Mouse (Mus musculus): ENCODE data around the gene Dmwd. TPM values are rescaled to one million over a fixed set of nuclear protein-coding genes. Genes with fewer than 3 reads are reported as not detected.

Gene Dmwd
- polyA plus RNA-seq, 2 experiments: 21.8 to 126 TPM

- Histone ChIP-seq H3K4me3 (replicated peaks; ENCODE audit: low read length) (no peak overlapping the region), H3K27ac (replicated peaks; ENCODE audit: low read depth, low read length) (no peak overlapping the region), H3K27me3 (ENCODE audit: control insufficient read depth, insufficient read depth, low read length) (no peaks in the 10 kb centered on the region), H3K4me1 (ENCODE audit: control insufficient read depth, insufficient read depth, low read length) (peaks cover 9% of the 10 kb centered on the region; the same call in 1 of the 2 replicates), H3K4me2 (replicated peaks; ENCODE audit: low read depth, low read length, severe bottlenecking) (no peak overlapping the region), H3K9ac (ENCODE audit: low read depth, low read length, severe bottlenecking) (no peak overlapping the region), H3K9me3 (ENCODE audit: control insufficient read depth, low read length) (no peaks in the 10 kb centered on the region), H3K36me3 (ENCODE audit: control insufficient read depth, insufficient read depth, low read length) (0 out of 2 replicates have a peak, but pooled peaks cover 6% of the 10 kb centered on the region)
- DNase-seq (ENCODE audit: low spot score) (no peak), ATAC-seq (ENCODE audit: low FRiP score, low read depth) (no peak)
- no peak for TF ChIP-seq POLR2A (IDR thresholded peaks at IDR 0.05; ENCODE audit: borderline replicate concordance, extremely low read depth, insufficient read depth, insufficient read length)
- 88% methylated on average over 5 of the region's 5 CpGs for WGBS
Measured at GRCm38 (mm10) chr7:19127744-19128143, 51.7 kb downstream of the Dmwd start.

- no peak for ATAC-seq (ENCODE audit: low FRiP score, low read depth)
- no peak for DNase-seq (ENCODE audit: low spot score)
- Histone ChIP-seq H3K9ac (ENCODE audit: low read depth, low read length, severe bottlenecking) (no peak overlapping the region), H3K9me3 (ENCODE audit: control insufficient read depth, low read length) (no peaks in the 10 kb centered on the region), H3K27me3 (ENCODE audit: control insufficient read depth, insufficient read depth, low read length) (no peaks in the 10 kb centered on the region), H3K4me3 (replicated peaks; ENCODE audit: low read length) (no peak overlapping the region), H3K27ac (replicated peaks; ENCODE audit: low read depth, low read length) (no peak overlapping the region), H3K4me2 (replicated peaks; ENCODE audit: low read depth, low read length, severe bottlenecking) (no peak overlapping the region), H3K4me1 (ENCODE audit: control insufficient read depth, insufficient read depth, low read length) (peaks cover 9% of the 10 kb centered on the region; the same call in 1 of the 2 replicates), H3K36me3 (ENCODE audit: control insufficient read depth, insufficient read depth, low read length) (0 out of 2 replicates have a peak, but pooled peaks cover 6% of the 10 kb centered on the region)
- WGBS: 98% methylated on average over 5 of the region's 5 CpGs
- TF ChIP-seq POLR2A (IDR thresholded peaks at IDR 0.05; ENCODE audit: borderline replicate concordance, extremely low read depth, insufficient read depth, insufficient read length): no peak
Measured at GRCm38 (mm10) chr7:19129396-19129795, 53.4 kb downstream of the Dmwd start.

- Histone ChIP-seq H3K4me2 (replicated peaks; ENCODE audit: low read depth, low read length, severe bottlenecking) (peak overlapping the region; percentile 66), H3K27ac (replicated peaks; ENCODE audit: low read depth, low read length) (peak overlapping the region; percentile 44; the same call in 1 of the 2 replicates), H3K4me3 (replicated peaks; ENCODE audit: low read length) (peak overlapping the region; percentile 43), H3K4me1 (ENCODE audit: control insufficient read depth, insufficient read depth, low read length) (peaks cover 9% of the 10 kb centered on the region; the same call in 1 of the 2 replicates), H3K9me3 (ENCODE audit: control insufficient read depth, low read length) (no peaks in the 10 kb centered on the region), H3K27me3 (ENCODE audit: control insufficient read depth, insufficient read depth, low read length) (no peaks in the 10 kb centered on the region), H3K9ac (ENCODE audit: low read depth, low read length, severe bottlenecking) (peak overlapping the region; percentile 22), H3K36me3 (ENCODE audit: control insufficient read depth, insufficient read depth, low read length) (peaks cover 11% of the 10 kb centered on the region)
- ATAC-seq (ENCODE audit: low FRiP score, low read depth) (no peak), DNase-seq (ENCODE audit: low spot score) (no peak)
- WGBS: 26% methylated on average over 4 of the region's 4 CpGs
- no peak for TF ChIP-seq POLR2A (IDR thresholded peaks at IDR 0.05; ENCODE audit: borderline replicate concordance, extremely low read depth, insufficient read depth, insufficient read length)
Measured at GRCm38 (mm10) chr7:19130657-19131056, 54.6 kb downstream of the Dmwd start.

GRCm38 (mm10) chr7:19131324-19131848, 55.4 kb downstream of the Dmwd start:
- DNase-seq (ENCODE audit: low spot score): peak; percentile 98
- TF ChIP-seq POLR2A (IDR thresholded peaks at IDR 0.05; ENCODE audit: borderline replicate concordance, extremely low read depth, insufficient read depth, insufficient read length): no peak
- under 1% methylated on average over 39 of the region's 39 CpGs for whole genome bisulfite sequencing
- no peaks in the 10 kb centered on the region for H3K9me3 ChIP-seq (ENCODE audit: control insufficient read depth, low read length)
- H3K9ac ChIP-seq (ENCODE audit: low read depth, low read length, severe bottlenecking): peak overlapping the region; percentile 47
- H3K4me2 ChIP-seq (replicated peaks; ENCODE audit: low read depth, low read length, severe bottlenecking): peak overlapping the region; percentile 66
- peaks cover 9% of the 10 kb centered on the region; the same call in 1 of the 2 replicates for H3K4me1 ChIP-seq (ENCODE audit: control insufficient read depth, insufficient read depth, low read length)
- peaks cover 17% of the 10 kb centered on the region for H3K36me3 ChIP-seq (ENCODE audit: control insufficient read depth, insufficient read depth, low read length)
- peak; percentile 99 for ATAC-seq (ENCODE audit: low FRiP score, low read depth)
- peak overlapping the region; percentile 68 for H3K27ac ChIP-seq (replicated peaks; ENCODE audit: low read depth, low read length)
- H3K27me3 ChIP-seq (ENCODE audit: control insufficient read depth, insufficient read depth, low read length): no peaks in the 10 kb centered on the region
- H3K4me3 ChIP-seq (replicated peaks; ENCODE audit: low read length): peak overlapping the region; percentile 43

Small RNA genes within 50 kb of the gene (microRNA-seq; reads per million reads assigned to microRNA genes)
- gene Mir3100: not detected

Other genes starting within 250 kb of the Dmwd start
- gene Mill2, start 236.3 kb upstream of the Dmwd start, polyA plus RNA-seq (2012; rRNA removed): 0.91 and 1.0 TPM in 2 replicates
- 0.21 TPM in 2 replicates for gene Mill2, start 236.3 kb upstream of the Dmwd start, polyA plus RNA-seq (2014; fragmentation: Nextera tagmentation; extraction: Ambion mirVana)
- 0.60 and 1.9 TPM in 2 replicates for gene Pglyrp1, start 204.9 kb upstream of the Dmwd start, polyA plus RNA-seq (2012; rRNA removed)
- gene Pglyrp1, start 204.9 kb upstream of the Dmwd start, polyA plus RNA-seq (2014; fragmentation: Nextera tagmentation; extraction: Ambion mirVana): 1.3 and 1.9 TPM in 2 replicates
- gene Ccdc61, start 165.8 kb upstream of the Dmwd start, polyA plus RNA-seq (2012; rRNA removed): 46.7 and 50.1 TPM in 2 replicates
- gene Ccdc61, start 165.8 kb upstream of the Dmwd start, polyA plus RNA-seq (2014; fragmentation: Nextera tagmentation; extraction: Ambion mirVana): 23.9 and 29.0 TPM in 2 replicates
- gene Nova2, start 150.3 kb upstream of the Dmwd start, polyA plus RNA-seq (2012; rRNA removed): 1.3 TPM in 2 replicates
- gene Nova2, start 150.3 kb upstream of the Dmwd start, polyA plus RNA-seq (2014; fragmentation: Nextera tagmentation; extraction: Ambion mirVana): 0.37 and 0.57 TPM in 2 replicates
- gene Nanos2, start 88.8 kb upstream of the Dmwd start, polyA plus RNA-seq (2012; rRNA removed): 0.06 TPM in 1 of 2 replicates, not detected in the other
- not detected in 2 replicates for gene Nanos2, start 88.8 kb upstream of the Dmwd start, polyA plus RNA-seq (2014; fragmentation: Nextera tagmentation; extraction: Ambion mirVana)
- gene Mypop, start 85.0 kb upstream of the Dmwd start, polyA plus RNA-seq (2012; rRNA removed): 13.6 and 19.3 TPM in 2 replicates
- gene Mypop, start 85.0 kb upstream of the Dmwd start, polyA plus RNA-seq (2014; fragmentation: Nextera tagmentation; extraction: Ambion mirVana): 5.3 and 5.7 TPM in 2 replicates
- gene Irf2bp1, start 72.2 kb upstream of the Dmwd start, polyA plus RNA-seq (2012; rRNA removed): 36.1 and 46.8 TPM in 2 replicates
- 34.2 and 37.3 TPM in 2 replicates for gene Irf2bp1, start 72.2 kb upstream of the Dmwd start, polyA plus RNA-seq (2014; fragmentation: Nextera tagmentation; extraction: Ambion mirVana)
- 5.3 and 6.7 TPM in 2 replicates for gene Foxa3, start 52.7 kb upstream of the Dmwd start, polyA plus RNA-seq (2012; rRNA removed)
- 3.1 and 3.2 TPM in 2 replicates for gene Foxa3, start 52.7 kb upstream of the Dmwd start, polyA plus RNA-seq (2014; fragmentation: Nextera tagmentation; extraction: Ambion mirVana)
- gene Sympk, start 51.9 kb upstream of the Dmwd start, polyA plus RNA-seq (2012; rRNA removed): 97.0 and 113 TPM in 2 replicates
- 23.0 and 27.5 TPM in 2 replicates for gene Sympk, start 51.9 kb upstream of the Dmwd start, polyA plus RNA-seq (2014; fragmentation: Nextera tagmentation; extraction: Ambion mirVana)
- 0.04 and 0.12 TPM in 2 replicates for gene Rsph6a, start 21.5 kb upstream of the Dmwd start, polyA plus RNA-seq (2012; rRNA removed)
- gene Rsph6a, start 21.5 kb upstream of the Dmwd start, polyA plus RNA-seq (2014; fragmentation: Nextera tagmentation; extraction: Ambion mirVana): not detected in 2 replicates
- gene Dmpk, start 7.6 kb downstream of the Dmwd start, polyA plus RNA-seq (2012; rRNA removed): 143 and 177 TPM in 2 replicates
- 33.1 and 37.1 TPM in 2 replicates for gene Dmpk, start 7.6 kb downstream of the Dmwd start, polyA plus RNA-seq (2014; fragmentation: Nextera tagmentation; extraction: Ambion mirVana)
- gene Six5, start 18.4 kb downstream of the Dmwd start, polyA plus RNA-seq (2012; rRNA removed): 103 and 157 TPM in 2 replicates
- gene Six5, start 18.4 kb downstream of the Dmwd start, polyA plus RNA-seq (2014; fragmentation: Nextera tagmentation; extraction: Ambion mirVana): 19.1 and 20.3 TPM in 2 replicates
- 7.0 and 7.7 TPM in 2 replicates for gene Gm4969, start 42.1 kb downstream of the Dmwd start, polyA plus RNA-seq (2012; rRNA removed)
- 2.5 and 4.0 TPM in 2 replicates for gene Gm4969, start 42.1 kb downstream of the Dmwd start, polyA plus RNA-seq (2014; fragmentation: Nextera tagmentation; extraction: Ambion mirVana)
- 10.6 and 14.6 TPM in 2 replicates for gene Fbxo46, start 43.6 kb downstream of the Dmwd start, polyA plus RNA-seq (2012; rRNA removed)
- 9.9 and 11.2 TPM in 2 replicates for gene Fbxo46, start 43.6 kb downstream of the Dmwd start, polyA plus RNA-seq (2014; fragmentation: Nextera tagmentation; extraction: Ambion mirVana)
- gene Qpctl, start 73.1 kb downstream of the Dmwd start, polyA plus RNA-seq (2012; rRNA removed): 13.2 and 15.6 TPM in 2 replicates
- gene Qpctl, start 73.1 kb downstream of the Dmwd start, polyA plus RNA-seq (2014; fragmentation: Nextera tagmentation; extraction: Ambion mirVana): 11.1 and 12.1 TPM in 2 replicates
- 71.9 and 151 TPM in 2 replicates for gene Snrpd2, start 73.5 kb downstream of the Dmwd start, polyA plus RNA-seq (2012; rRNA removed)
- gene Snrpd2, start 73.5 kb downstream of the Dmwd start, polyA plus RNA-seq (2014; fragmentation: Nextera tagmentation; extraction: Ambion mirVana): 130 and 143 TPM in 2 replicates
- 1.1 and 1.4 TPM in 2 replicates for gene Gipr, start 89.9 kb downstream of the Dmwd start, polyA plus RNA-seq (2012; rRNA removed)
- 0.32 TPM in 1 of 2 replicates, not detected in the other for gene Gipr, start 89.9 kb downstream of the Dmwd start, polyA plus RNA-seq (2014; fragmentation: Nextera tagmentation; extraction: Ambion mirVana)
- gene Eml2, start 100.2 kb downstream of the Dmwd start, polyA plus RNA-seq (2012; rRNA removed): 38.5 and 49.9 TPM in 2 replicates
- 1.5 and 3.6 TPM in 2 replicates for gene Eml2, start 100.2 kb downstream of the Dmwd start, polyA plus RNA-seq (2014; fragmentation: Nextera tagmentation; extraction: Ambion mirVana)
- gene Gpr4, start 136.3 kb downstream of the Dmwd start, polyA plus RNA-seq (2012; rRNA removed): 9.2 and 15.5 TPM in 2 replicates
- 4.0 and 4.4 TPM in 2 replicates for gene Gpr4, start 136.3 kb downstream of the Dmwd start, polyA plus RNA-seq (2014; fragmentation: Nextera tagmentation; extraction: Ambion mirVana)
- gene Opa3, start 152.1 kb downstream of the Dmwd start, polyA plus RNA-seq (2012; rRNA removed): 19.6 and 23.6 TPM in 2 replicates
- 27.5 and 31.7 TPM in 2 replicates for gene Opa3, start 152.1 kb downstream of the Dmwd start, polyA plus RNA-seq (2014; fragmentation: Nextera tagmentation; extraction: Ambion mirVana)
- 126 and 169 TPM in 2 replicates for gene Vasp, start 195.6 kb downstream of the Dmwd start, polyA plus RNA-seq (2012; rRNA removed)
- 66.7 and 67.0 TPM in 2 replicates for gene Vasp, start 195.6 kb downstream of the Dmwd start, polyA plus RNA-seq (2014; fragmentation: Nextera tagmentation; extraction: Ambion mirVana)
- gene Ppm1n, start 203.8 kb downstream of the Dmwd start, polyA plus RNA-seq (2012; rRNA removed): not detected in 2 replicates
- gene Ppm1n, start 203.8 kb downstream of the Dmwd start, polyA plus RNA-seq (2014; fragmentation: Nextera tagmentation; extraction: Ambion mirVana): not detected in 2 replicates
- 44.3 and 59.4 TPM in 2 replicates for gene Rtn2, start 206.4 kb downstream of the Dmwd start, polyA plus RNA-seq (2012; rRNA removed)
- gene Rtn2, start 206.4 kb downstream of the Dmwd start, polyA plus RNA-seq (2014; fragmentation: Nextera tagmentation; extraction: Ambion mirVana): 22.5 and 30.6 TPM in 2 replicates
- 0.69 and 0.88 TPM in 2 replicates for gene Fosb, start 233.8 kb downstream of the Dmwd start, polyA plus RNA-seq (2012; rRNA removed)
- gene Fosb, start 233.8 kb downstream of the Dmwd start, polyA plus RNA-seq (2014; fragmentation: Nextera tagmentation; extraction: Ambion mirVana): 0.14 and 0.28 TPM in 2 replicates